Mouse (Mus musculus) liver, postnatal 0 days (tissue): ENCODE data around the gene Frmd6.

Experiments
- CTCF ChIP-seq: sonication (generic); IDR thresholded peaks from 2 replicates; pipeline ENCODE4 v1.5.1; 2016; ENCODE audit warnings: antibody characterized with exemption, low read depth
- EP300 ChIP-seq: IDR thresholded peaks from 2 replicates; pipeline ENCODE4 v1.6.1; 2016; ENCODE audit warnings: antibody characterized with exemption, low read depth, mild to moderate bottlenecking

DNA sequence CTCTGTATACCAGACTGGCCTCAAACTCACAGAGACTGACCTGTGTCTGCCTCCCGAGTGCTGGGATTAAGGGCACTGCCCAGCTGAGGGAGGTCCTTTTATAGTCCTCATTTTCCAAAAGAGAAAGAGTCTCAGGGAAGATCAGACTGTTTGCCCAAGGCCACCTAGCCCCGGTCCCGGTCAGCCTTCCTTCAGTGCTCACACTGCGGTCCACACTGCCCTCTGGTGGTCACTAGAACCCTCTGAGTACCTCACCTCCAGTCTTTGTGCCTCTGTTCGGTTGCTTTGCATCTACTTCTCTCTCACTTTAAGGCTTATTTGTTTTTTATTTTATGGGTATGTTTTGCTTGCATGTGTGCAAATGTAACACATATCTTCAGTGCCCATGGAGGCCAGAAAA lies 85.7 kb downstream of the Frmd6 start:
- TF ChIP-seq CTCF (peak; percentile 96), EP300 (no peak)
